Mouse (Mus musculus) midbrain, embryonic 13.5 days (tissue): ENCODE data around the gene Stk10. TPM values are rescaled to one million over a fixed set of nuclear protein-coding genes. Genes with fewer than 3 reads are reported as not detected.

ENCODE experiments used
- ATAC-seq: fragments of 200-750 bp; cut with Nextera tagmentation; 2 replicates; pipeline ENCODE4 v1.8.0; 2017; ENCODE audit warnings: mild to moderate bottlenecking, moderate TSS enrichment, moderate library complexity
- H3K27ac ChIP-seq: fragments of 300-500 bp; sonication (generic); 2 replicates; pipeline ENCODE4 v1.5.1; 2015; ENCODE audit warnings: inconsistent platforms, mild to moderate bottlenecking, moderate library complexity
- H3K27me3 ChIP-seq: fragments of 300-500 bp; sonication (generic); 2 replicates; pipeline ENCODE4 v1.6.1; 2015; ENCODE audit warnings: mild to moderate bottlenecking, inconsistent platforms
- H3K36me3 ChIP-seq: fragments of 300-500 bp; sonication (generic); 2 replicates; pipeline ENCODE4 v1.6.1; 2015; ENCODE audit warnings: mild to moderate bottlenecking, inconsistent platforms
- H3K4me1 ChIP-seq: fragments of 300-500 bp; sonication (generic); replicated peaks from 2 replicates; pipeline ENCODE4 v1.6.1; 2015; ENCODE audit warnings: inconsistent platforms
- H3K4me2 ChIP-seq: fragments of 300-500 bp; sonication (generic); replicated peaks from 2 replicates; pipeline ENCODE4 v1.6.1; 2015; ENCODE audit warnings: moderate library complexity, mild to moderate bottlenecking, inconsistent platforms
- H3K4me3 ChIP-seq: fragments of 300-500 bp; sonication (generic); replicated peaks from 2 replicates; pipeline ENCODE4 v1.5.1; 2015; ENCODE audit warnings: mild to moderate bottlenecking, inconsistent platforms
- H3K9ac ChIP-seq: fragments of 300-500 bp; sonication (generic); replicated peaks from 2 replicates; pipeline ENCODE4 v1.6.1; 2015; ENCODE audit warnings: mild to moderate bottlenecking, inconsistent platforms
- H3K9me3 ChIP-seq: fragments of 300-500 bp; sonication (generic); 2 replicates; pipeline ENCODE4 v1.6.1; 2016; ENCODE audit warnings: mild to moderate bottlenecking, inconsistent platforms
- WGBS: fragments of 180-500 bp; shearing (Covaris S2); methylation state at CpG from one replicate; pipeline ENCODE4 v1.1.7; 2015; 5-methylcytosine and 5-hydroxymethylcytosine counted together
- polyA plus RNA-seq: library from polyadenylated mRNA; unstranded; fragments of >200 nt; fragmentation: Nextera tagmentation; extraction: Ambion mirVana; gene quantifications from 2 replicates; pipeline ENCODE4 v1.2.1, GENCODE M21; 2015

Stk10 gene
- polyA plus RNA-seq, 1 experiment from 2014 or later: 2.3 TPM

GRCm38 (mm10) chr11:32651723-32652122, 118.6 kb downstream of the Stk10 start:
- H3K4me3 ChIP-seq: no peak overlapping the region
- H3K4me1 ChIP-seq: peaks cover 30% of the 10 kb centered on the region
- no peaks in the 10 kb centered on the region for H3K36me3 ChIP-seq
- 94% methylated on average over 1 of the region's 1 CpGs for WGBS
- no peaks in the 10 kb centered on the region for H3K27me3 ChIP-seq
- H3K9ac ChIP-seq: no peak overlapping the region
- no peaks in the 10 kb centered on the region for H3K9me3 ChIP-seq
- no peak for ATAC-seq
- no peak overlapping the region for H3K4me2 ChIP-seq
- H3K27ac ChIP-seq: no peak overlapping the region

DNA sequence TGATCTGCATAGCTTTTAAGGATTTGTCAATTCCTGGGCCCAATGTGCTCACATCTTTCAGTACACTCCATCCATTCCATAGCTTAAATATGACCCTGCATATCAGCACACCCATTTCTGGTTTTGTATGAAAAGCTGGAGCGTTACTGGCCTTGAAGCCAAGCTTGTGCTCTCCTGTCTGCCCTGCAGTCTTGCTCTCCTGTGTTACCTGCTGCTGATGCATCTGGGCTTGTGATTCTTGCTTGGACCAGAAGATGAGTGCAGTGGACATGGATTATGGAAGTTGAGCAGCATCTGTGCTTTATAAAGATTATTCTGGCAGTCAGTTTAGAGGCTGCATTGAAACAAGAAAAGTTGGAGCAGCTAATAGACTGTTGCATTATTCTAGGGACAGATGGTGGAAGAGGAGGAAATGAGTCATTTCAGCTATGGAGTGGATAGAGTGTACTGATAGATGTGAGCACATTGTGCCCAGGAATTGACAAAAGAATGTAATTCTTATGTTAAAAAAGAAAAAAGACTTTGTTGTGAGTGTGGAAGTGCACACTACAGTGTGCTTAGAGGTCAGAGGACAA, 129.1 kb downstream of the Stk10 start:
- peaks cover 10% of the 10 kb centered on the region; the same call in 1 of the 2 replicates for H3K4me1 ChIP-seq
- H3K27me3 ChIP-seq: no peaks in the 10 kb centered on the region
- ATAC-seq: no peak
- no peaks in the 10 kb centered on the region for H3K36me3 ChIP-seq
- no peak overlapping the region for H3K4me3 ChIP-seq
- no peak overlapping the region for H3K4me2 ChIP-seq
- 93% methylated on average over 1 of the region's 1 CpGs for WGBS
- H3K9ac ChIP-seq: no peak overlapping the region
- H3K27ac ChIP-seq: no peak overlapping the region
- H3K9me3 ChIP-seq: no peaks in the 10 kb centered on the region

DNA sequence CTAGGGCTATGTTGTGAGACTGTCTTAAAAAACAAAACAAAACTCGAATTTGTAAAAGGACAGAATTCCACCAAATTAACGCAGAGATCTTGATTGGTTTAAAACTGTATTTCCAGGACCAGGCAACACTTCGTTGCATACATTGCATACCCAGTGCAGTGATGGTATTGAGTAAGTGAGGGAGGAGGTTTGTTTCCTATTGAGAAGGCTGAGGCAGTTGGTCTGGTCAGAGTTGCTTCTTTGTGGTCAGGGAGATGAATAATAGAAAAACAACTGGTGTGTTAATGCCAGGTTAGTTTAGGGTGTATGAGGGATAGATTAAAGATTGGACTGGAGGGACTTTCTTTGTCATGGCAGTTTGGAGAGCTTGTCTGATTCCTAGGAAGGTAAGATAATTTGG, 132.5 kb downstream of the Stk10 start:
- no peak for ATAC-seq
- H3K9ac ChIP-seq: no peak overlapping the region
- no peaks in the 10 kb centered on the region for H3K36me3 ChIP-seq
- no peak overlapping the region for H3K27ac ChIP-seq
- no peaks in the 10 kb centered on the region for H3K27me3 ChIP-seq
- no peak overlapping the region for H3K4me3 ChIP-seq
- WGBS: 92% methylated on average over 3 of the region's 3 CpGs
- H3K9me3 ChIP-seq: no peaks in the 10 kb centered on the region
- H3K4me2 ChIP-seq: no peak overlapping the region
- peaks cover 6% of the 10 kb centered on the region; the same call in 1 of the 2 replicates for H3K4me1 ChIP-seq

GRCm38 (mm10) chr11:32666983-32667382, 133.9 kb downstream of the Stk10 start:
- Histone ChIP-seq H3K4me1 (peaks cover 5% of the 10 kb centered on the region; the same call in 1 of the 2 replicates), H3K9me3 (no peaks in the 10 kb centered on the region), H3K4me2 (no peak overlapping the region), H3K27ac (no peak overlapping the region), H3K9ac (no peak overlapping the region), H3K4me3 (no peak overlapping the region), H3K27me3 (no peaks in the 10 kb centered on the region), H3K36me3 (no peaks in the 10 kb centered on the region)
- ATAC-seq: no peak

DNA sequence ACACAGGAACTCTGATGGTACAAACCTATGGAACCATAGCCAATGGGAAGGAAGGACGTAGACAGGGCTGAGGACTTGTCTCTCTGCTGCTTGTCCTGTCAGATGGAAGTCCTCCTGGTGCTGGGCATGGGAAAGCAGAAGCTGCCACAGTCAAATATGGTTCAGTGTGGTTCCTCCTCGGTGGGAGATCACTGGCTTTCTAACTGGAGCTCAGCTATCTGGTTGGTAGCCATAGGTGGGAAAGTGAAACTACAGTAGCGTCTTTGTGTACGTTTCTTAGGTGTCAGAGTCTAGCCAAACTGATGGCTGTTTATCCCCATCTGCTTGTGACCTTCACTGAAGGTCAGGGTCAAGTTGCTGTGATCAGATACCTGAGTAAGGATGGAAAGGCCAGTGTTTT, 138.4 kb downstream of the Stk10 start:
- WGBS: 93% methylated on average over 4 of the region's 4 CpGs
- Histone ChIP-seq H3K36me3 (no peaks in the 10 kb centered on the region), H3K4me1 (0 out of 2 replicates have a peak, but pooled peaks cover 3% of the 10 kb centered on the region), H3K27me3 (no peaks in the 10 kb centered on the region), H3K9me3 (no peaks in the 10 kb centered on the region), H3K9ac (no peak overlapping the region), H3K27ac (no peak overlapping the region), H3K4me2 (no peak overlapping the region), H3K4me3 (no peak overlapping the region)
- ATAC-seq: no peak

Other genes with a start within 250 kb of the Stk10 start
- 2,311 and 2,595 TPM in 2 replicates for gene Hba-a1, start 249.8 kb upstream of the Stk10 start, polyA plus RNA-seq
- gene Hbq1b, start 246.3 kb upstream of the Stk10 start, polyA plus RNA-seq: 1.2 and 1.4 TPM in 2 replicates
- 5,740 and 6,263 TPM in 2 replicates for gene Hba-a2, start 236.8 kb upstream of the Stk10 start, polyA plus RNA-seq
- 1.4 TPM in 1 of 2 replicates, not detected in the other for gene Hbq1a, start 233.2 kb upstream of the Stk10 start, polyA plus RNA-seq
- 22.5 and 25.3 TPM in 2 replicates for gene Sh3pxd2b, start 185.5 kb upstream of the Stk10 start, polyA plus RNA-seq
- 55.0 and 55.2 TPM in 2 replicates for gene Ubtd2, start 77.9 kb upstream of the Stk10 start, polyA plus RNA-seq
- gene Efcab9, start 1.2 kb upstream of the Stk10 start, polyA plus RNA-seq: 0.35 TPM in 1 of 2 replicates, not detected in the other
- 108 and 114 TPM in 2 replicates for gene Fbxw11, start 109.4 kb downstream of the Stk10 start, polyA plus RNA-seq